Mouse (Mus musculus) midbrain, postnatal 0 days (tissue): ENCODE results near the gene Sox8. TPM values are rescaled to one million over a fixed set of nuclear protein-coding genes. Genes with fewer than 3 reads are reported as not detected.

Experiments used
- ATAC-seq: fragments of 200-750 bp; cut with Nextera tagmentation; 2 replicates; pipeline ENCODE4 v1.8.0; 2017; ENCODE audit warnings: moderate number of reproducible peaks, mild to moderate bottlenecking, moderate TSS enrichment, moderate library complexity; ENCODE audit not compliant: low FRiP score
- DNase-seq: peaks from one replicate; pipeline ENCODE4 v3.0.0-alpha.2; 2015; ENCODE audit warnings: low spot score
- H3K27ac ChIP-seq: fragments of 300-500 bp; sonication (generic); 2 replicates; pipeline ENCODE4 v1.5.1; 2014; ENCODE audit warnings: low read depth, mild to moderate bottlenecking, low read length, mixed read lengths
- H3K27me3 ChIP-seq: fragments of 300-500 bp; sonication (generic); 2 replicates; pipeline ENCODE4 v1.6.1; 2014; ENCODE audit warnings: low read length, control low read depth, mixed read lengths; ENCODE audit not compliant: insufficient read depth
- H3K36me3 ChIP-seq: fragments of 300-500 bp; sonication (generic); 2 replicates; pipeline ENCODE4 v1.6.1; 2014; ENCODE audit warnings: low read length, control low read depth, mixed read lengths; ENCODE audit not compliant: insufficient read depth
- H3K4me1 ChIP-seq: fragments of 300-500 bp; sonication (generic); 2 replicates; pipeline ENCODE4 v1.6.1; 2014; ENCODE audit warnings: mild to moderate bottlenecking, control low read depth, antibody characterized with exemption, low read length, mixed read lengths; ENCODE audit not compliant: insufficient read depth
- H3K4me2 ChIP-seq: fragments of 300-500 bp; sonication (generic); 2 replicates; pipeline ENCODE4 v1.6.1; 2014; ENCODE audit warnings: low read depth, mild to moderate bottlenecking, low read length, mixed read lengths; ENCODE audit not compliant: poor library complexity, severe bottlenecking
- H3K4me3 ChIP-seq: fragments of 300-500 bp; sonication (generic); 2 replicates; pipeline ENCODE4 v1.5.1; 2014; ENCODE audit warnings: low read depth, mild to moderate bottlenecking, low read length, moderate library complexity
- H3K9ac ChIP-seq: fragments of 300-500 bp; sonication (generic); replicated peaks from 2 replicates; pipeline ENCODE4 v1.6.1; 2014; ENCODE audit warnings: mild to moderate bottlenecking, low read length, moderate library complexity, mixed read lengths; ENCODE audit not compliant: poor library complexity, severe bottlenecking
- H3K9me3 ChIP-seq: fragments of 300-500 bp; sonication (generic); 2 replicates; pipeline ENCODE4 v1.6.1; 2016; ENCODE audit warnings: low read length, control low read depth
- CTCF ChIP-seq: IDR thresholded peaks from 2 replicates; pipeline ENCODE4 v1.5.1; 2016; ENCODE audit warnings: antibody characterized with exemption, mild to moderate bottlenecking
- WGBS: fragments of 180-500 bp; shearing (Covaris S2); extraction: QIAGEN DNeasy Blood & Tissue Kit; methylation state at CpG from one replicate; pipeline ENCODE4 v1.1.7; 2014; 5-methylcytosine and 5-hydroxymethylcytosine counted together
- polyA plus RNA-seq: library from polyadenylated mRNA; unstranded; fragments of >200 nt; fragmentation: Nextera tagmentation; extraction: Ambion mirVana; gene quantifications from 2 replicates; pipeline ENCODE4 v1.2.1, GENCODE M21; 2015
- total RNA-seq: library from RNA; depleted of rRNA; stranded (reverse); fragments of >200 nt; gene quantifications from 2 replicates; pipeline ENCODE4 v1.2.3, GENCODE M21; 2014

Gene Sox8
- total and polyA plus RNA-seq, 2 experiments from 2014 or later, result 16.3 to 31.0 TPM

GRCm38 (mm10) chr17:25597537-25597936, 27.1 kb upstream of the Sox8 start:
- Histone ChIP-seq H3K9ac (no peak overlapping the region), H3K4me3 (no peak overlapping the region), H3K4me2 (no peak overlapping the region), H3K9me3 (no peaks in the 10 kb centered on the region), H3K27ac (no peak overlapping the region), H3K27me3 (no peaks in the 10 kb centered on the region), H3K4me1 (no peaks in the 10 kb centered on the region), H3K36me3 (0 out of 2 replicates have a peak, but pooled peaks cover 9% of the 10 kb centered on the region)
- TF ChIP-seq CTCF, result no peak
- no peak for ATAC-seq
- no peak for DNase-seq
- WGBS, result 71% methylated on average over 3 of the region's 3 CpGs

GRCm38 (mm10) chr17:25595495-25595894, 25.0 kb upstream of the Sox8 start:
- no peak overlapping the region for H3K9ac ChIP-seq
- peaks cover 13% of the 10 kb centered on the region; the same call in 1 of the 2 replicates for H3K36me3 ChIP-seq
- WGBS, result 80% methylated on average over 5 of the region's 5 CpGs
- no peak for ATAC-seq
- no peaks in the 10 kb centered on the region for H3K9me3 ChIP-seq
- no peaks in the 10 kb centered on the region for H3K4me1 ChIP-seq
- no peak for DNase-seq
- H3K4me2 ChIP-seq, result no peak overlapping the region
- H3K27ac ChIP-seq, result no peak overlapping the region
- H3K27me3 ChIP-seq, result no peaks in the 10 kb centered on the region
- H3K4me3 ChIP-seq, result no peak overlapping the region
- peak; percentile 28; the same call in 1 of the 2 replicates for TF ChIP-seq CTCF

GRCm38 (mm10) chr17:25593411-25594261, 23.1 kb upstream of the Sox8 start:
- Histone ChIP-seq H3K36me3 (peaks cover 18% of the 10 kb centered on the region; the same call in 1 of the 2 replicates), H3K27me3 (no peaks in the 10 kb centered on the region), H3K4me1 (no peaks in the 10 kb centered on the region), H3K4me3 (no peak overlapping the region), H3K27ac (no peak overlapping the region), H3K4me2 (no peak overlapping the region), H3K9ac (no peak overlapping the region), H3K9me3 (no peaks in the 10 kb centered on the region)
- no peak for TF ChIP-seq CTCF
- DNase-seq, result no peak
- no peak for ATAC-seq
- 77% methylated on average over 22 of the region's 22 CpGs for WGBS

GRCm38 (mm10) chr17:25592336-25592735, 21.9 kb upstream of the Sox8 start:
- no peak overlapping the region for H3K4me2 ChIP-seq

GRCm38 (mm10) chr17:25590985-25591384, 20.5 kb upstream of the Sox8 start:
- ATAC-seq (no peak), DNase-seq (no peak)
- Histone ChIP-seq H3K4me2 (no peak overlapping the region), H3K9me3 (no peaks in the 10 kb centered on the region), H3K27me3 (no peaks in the 10 kb centered on the region), H3K4me3 (no peak overlapping the region), H3K9ac (no peak overlapping the region), H3K4me1 (no peaks in the 10 kb centered on the region), H3K36me3 (peaks cover 14% of the 10 kb centered on the region), H3K27ac (no peak overlapping the region)
- peak; percentile 28; the same call in 1 of the 2 replicates for TF ChIP-seq CTCF
- 84% methylated on average over 4 of the region's 4 CpGs for WGBS

More at GRCm38 (mm10) chr17:25592336-25592735, 21.9 kb upstream of the Sox8 start:
- TF ChIP-seq CTCF, result no peak
- no peak for ATAC-seq
- DNase-seq, result no peak
- Histone ChIP-seq H3K36me3 (peaks cover 19% of the 10 kb centered on the region), H3K9ac (no peak overlapping the region; the same call in 1 of the 2 replicates), H3K9me3 (no peaks in the 10 kb centered on the region), H3K4me1 (no peaks in the 10 kb centered on the region), H3K27ac (no peak overlapping the region), H3K27me3 (no peaks in the 10 kb centered on the region), H3K4me3 (no peak overlapping the region)
- 97% methylated on average over 6 of the region's 6 CpGs for WGBS

- 89% methylated on average over 6 of the region's 6 CpGs for WGBS
- DNase-seq (no peak), ATAC-seq (no peak)
- H3K27me3 ChIP-seq, result no peaks in the 10 kb centered on the region
- H3K36me3 ChIP-seq, result peaks cover 21% of the 10 kb centered on the region
- H3K9me3 ChIP-seq, result no peaks in the 10 kb centered on the region
- no peaks in the 10 kb centered on the region for H3K4me1 ChIP-seq
- H3K4me3 ChIP-seq, result no peak overlapping the region
- H3K9ac ChIP-seq, result no peak overlapping the region
- no peak overlapping the region for H3K27ac ChIP-seq
- no peak for TF ChIP-seq CTCF
- H3K4me2 ChIP-seq, result no peak overlapping the region
Observed at GRCm38 (mm10) chr17:25590068-25590467, 19.6 kb upstream of the Sox8 start.
